Mouse (Mus musculus) bone marrow, adult 2 months (tissue): ENCODE data around the gene Olfr1373. TPM values are rescaled to one million over a fixed set of nuclear protein-coding genes. Genes with fewer than 3 reads are reported as not detected.

Source experiments
- H3K27ac ChIP-seq: fragments of 200-500 bp; 2 replicates; pipeline ENCODE4 v1.5.1; 2012; ENCODE audit warnings: low read depth, mild to moderate bottlenecking, control low read depth, inconsistent platforms, low read length; ENCODE audit not compliant: control insufficient read depth, poor library complexity, insufficient read depth
- H3K4me1 ChIP-seq: fragments of 200-500 bp; 2 replicates; pipeline ENCODE4 v1.6.1; 2011; ENCODE audit warnings: low read length; ENCODE audit not compliant: control insufficient read depth, insufficient read depth
- H3K4me3 ChIP-seq: fragments of 200-500 bp; replicated peaks from 2 replicates; pipeline ENCODE3; 2011; ENCODE audit warnings: mild to moderate bottlenecking, low read depth, low read length, control low read depth; ENCODE audit not compliant: control insufficient read depth
- CTCF ChIP-seq: fragments of 200-500 bp; IDR thresholded peaks from 2 replicates; pipeline ENCODE4 v1.5.1; 2011; ENCODE audit warnings: low read length, control low read depth; ENCODE audit not compliant: control insufficient read depth, insufficient read depth
- POLR2A ChIP-seq: fragments of 200-500 bp; IDR thresholded peaks from 2 replicates; pipeline ENCODE4 v1.6.1; 2011; ENCODE audit warnings: low read depth, mild to moderate bottlenecking, control low read depth, low read length, borderline replicate concordance; ENCODE audit not compliant: control insufficient read depth
- WGBS: fragments of 180-500 bp; shearing (Covaris S2); methylation state at CpG from one replicate; pipeline ENCODE4 v1.1.7; 2018; 5-methylcytosine and 5-hydroxymethylcytosine counted together
- polyA plus RNA-seq: library from polyadenylated mRNA; stranded (reverse); fragments of >200 nt; gene quantifications from 2 replicates; pipeline ENCODE4 v1.2.4, GENCODE M21; 2011; ENCODE audit warnings: low replicate concordance; ENCODE audit not compliant: missing spikeins, insufficient read depth, insufficient read length

Olfr1373 gene
- polyA plus RNA-seq, 1 experiment = not detected

- TF ChIP-seq POLR2A = no peak
- TF ChIP-seq CTCF = no peak
- under 1% methylated on average over 7 of the region's 7 CpGs for WGBS
- Histone ChIP-seq H3K4me3 (peak overlapping the region; percentile 88), H3K27ac (peak overlapping the region; percentile 99; the same call in 1 of the 2 replicates), H3K4me1 (peaks cover 2% of the 10 kb centered on the region; the same call in 1 of the 2 replicates)
Observed at GRCm38 (mm10) chr11:52099771-52100219, 45.5 kb downstream of the Olfr1373 start.

GRCm38 (mm10) chr11:52099031-52099761 is 46.1 kb downstream of the Olfr1373 start:
- peaks cover 2% of the 10 kb centered on the region; the same call in 1 of the 2 replicates for H3K4me1 ChIP-seq
- no peak for TF ChIP-seq POLR2A
- no peak for TF ChIP-seq CTCF
- WGBS = under 1% methylated on average over 72 of the region's 72 CpGs
- peak overlapping the region; percentile 99 for H3K27ac ChIP-seq
- peak overlapping the region; percentile 88 for H3K4me3 ChIP-seq

GRCm38 (mm10) chr11:52098398-52098946 is 46.9 kb downstream of the Olfr1373 start, which contains the start of gene Ppp2ca:
Gene Ppp2ca, plus strand, starts transcription at chr11:52098681.
- H3K4me1 ChIP-seq = peaks cover 2% of the 10 kb centered on the region; the same call in 1 of the 2 replicates
- H3K4me3 ChIP-seq = peak within 1 kb of the TSS; percentile 88
- under 1% methylated on average over 53 of the region's 53 CpGs for WGBS
- H3K27ac ChIP-seq = peak within 1 kb of the TSS; percentile 99
- no peak for TF ChIP-seq CTCF
- TF ChIP-seq POLR2A = peak; percentile 71; the same call in 1 of the 2 replicates

DNA sequence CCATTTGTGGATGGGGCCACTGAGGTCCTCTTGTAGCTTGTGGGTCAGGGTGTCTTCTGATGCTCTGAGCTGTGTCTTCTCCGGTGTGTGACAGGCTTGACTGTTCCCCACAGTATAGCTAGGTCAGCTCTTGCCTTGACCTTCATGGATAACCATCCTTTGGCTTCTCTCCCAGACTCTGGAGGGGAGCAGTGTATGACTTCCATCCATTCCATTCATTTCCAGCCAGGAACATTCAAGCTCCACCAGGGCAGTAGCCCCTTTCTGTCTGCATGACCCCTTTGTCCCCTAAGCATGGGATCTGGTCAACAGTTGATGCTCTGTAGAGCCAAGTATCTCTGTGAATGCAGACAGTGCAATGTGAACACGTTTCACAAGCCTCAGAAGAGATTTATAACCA is 47.7 kb downstream of the Olfr1373 start:
- Histone ChIP-seq H3K27ac (no peak overlapping the region), H3K4me3 (no peak overlapping the region), H3K4me1 (peaks cover 2% of the 10 kb centered on the region; the same call in 1 of the 2 replicates)
- 71% methylated on average over 2 of the region's 2 CpGs for WGBS
- TF ChIP-seq CTCF (no peak), POLR2A (no peak)

DNA sequence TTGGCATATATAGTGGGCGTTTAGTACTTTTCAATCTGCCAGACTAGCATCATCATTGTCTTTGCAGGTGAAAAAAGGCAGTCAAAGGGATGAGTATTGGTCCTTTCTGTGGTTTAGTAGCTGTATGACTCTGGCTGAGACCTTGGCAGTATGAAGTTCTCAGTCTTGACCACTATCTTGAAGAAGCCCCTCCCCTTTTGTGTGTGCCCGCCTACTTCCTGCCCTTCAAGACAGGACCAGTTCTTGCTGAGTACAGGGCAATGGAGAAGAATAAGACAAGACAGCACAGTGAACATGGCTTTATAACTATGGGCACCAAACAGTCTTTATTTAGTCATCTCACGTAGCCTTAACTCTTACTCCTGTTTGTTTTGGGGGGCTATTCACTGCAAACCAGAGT is 48.3 kb downstream of the Olfr1373 start:
- Histone ChIP-seq H3K27ac (no peak overlapping the region), H3K4me1 (peaks cover 2% of the 10 kb centered on the region; the same call in 1 of the 2 replicates), H3K4me3 (no peak overlapping the region)
- TF ChIP-seq POLR2A = no peak
- TF ChIP-seq CTCF = no peak
- WGBS = 62% methylated on average over 3 of the region's 3 CpGs

Other genes starting within 250 kb of the Olfr1373 start
- gene Cdkn2aipnl, start 177.9 kb downstream of the Olfr1373 start, polyA plus RNA-seq = 20.9 and 27.8 TPM in 2 replicates
- gene Ube2b, start 144.8 kb downstream of the Olfr1373 start, polyA plus RNA-seq = 89.5 and 122 TPM in 2 replicates
- gene Cdkl3, start 141.3 kb downstream of the Olfr1373 start, polyA plus RNA-seq = 4.8 and 6.7 TPM in 2 replicates
- 29.8 and 38.0 TPM in 2 replicates for gene Ppp2ca, start 46.8 kb downstream of the Olfr1373 start, polyA plus RNA-seq
- gene Olfr1371, start 68.5 kb upstream of the Olfr1373 start, polyA plus RNA-seq = not detected in 2 replicates
- gene Skp1a, start 86.5 kb upstream of the Olfr1373 start, polyA plus RNA-seq = 102 and 171 TPM in 2 replicates
- gene Tcf7, start 137.5 kb upstream of the Olfr1373 start, polyA plus RNA-seq = 2.6 TPM in 2 replicates
- 68.5 and 89.4 TPM in 2 replicates for gene Vdac1, start 215.3 kb upstream of the Olfr1373 start, polyA plus RNA-seq